Mouse (Mus musculus) lung, postnatal 0 days (tissue): ENCODE results near the gene Gm20696. TPM values are rescaled to one million over a fixed set of nuclear protein-coding genes. Genes with fewer than 3 reads are reported as not detected.
A peak's percentile ranks its signal among the peaks of the same experiment; 100 is the strongest.

Source experiments
- ATAC-seq: fragments of 200-750 bp; cut with Nextera tagmentation; 2 replicates; pipeline ENCODE4 v1.8.0; 2017; ENCODE audit warnings: moderate library complexity
- DNase-seq: peaks from one replicate; pipeline ENCODE4 v3.0.0-alpha.2; 2016; ENCODE audit warnings: low spot score
- H3K27ac ChIP-seq: fragments of 300-500 bp; sonication (generic); 2 replicates; pipeline ENCODE4 v1.5.1; 2014; ENCODE audit warnings: antibody characterized with exemption, mild to moderate bottlenecking, low read length, mixed read lengths
- H3K27me3 ChIP-seq: fragments of 300-500 bp; sonication (generic); replicated peaks from 2 replicates; pipeline ENCODE4 v1.6.1; 2014; ENCODE audit warnings: low read length, mixed read lengths; ENCODE audit not compliant: insufficient read depth
- H3K36me3 ChIP-seq: fragments of 300-500 bp; sonication (generic); 2 replicates; pipeline ENCODE4 v1.6.1; 2014; ENCODE audit warnings: low read length, mixed read lengths; ENCODE audit not compliant: insufficient read depth
- H3K4me1 ChIP-seq: fragments of 300-500 bp; sonication (generic); 2 replicates; pipeline ENCODE4 v1.6.1; 2014; ENCODE audit warnings: antibody characterized with exemption, low read depth, low read length, mixed read lengths; ENCODE audit not compliant: insufficient read depth
- H3K4me2 ChIP-seq: fragments of 300-500 bp; sonication (generic); replicated peaks from 2 replicates; pipeline ENCODE4 v1.6.1; 2014; ENCODE audit warnings: low read depth, mild to moderate bottlenecking, low read length, moderate library complexity, mixed read lengths
- H3K4me3 ChIP-seq: fragments of 300-500 bp; sonication (generic); 2 replicates; pipeline ENCODE4 v1.5.1; 2014; ENCODE audit warnings: low read depth, low read length
- H3K9ac ChIP-seq: fragments of 300-500 bp; sonication (generic); replicated peaks from 2 replicates; pipeline ENCODE4 v1.6.1; 2014; ENCODE audit warnings: low read depth, mild to moderate bottlenecking
- H3K9me3 ChIP-seq: fragments of 300-500 bp; sonication (generic); 2 replicates; pipeline ENCODE4 v1.6.1; 2016; ENCODE audit warnings: low read length, mixed read lengths
- CTCF ChIP-seq: IDR thresholded peaks from 2 replicates; pipeline ENCODE4 v1.5.1; 2016; ENCODE audit warnings: antibody characterized with exemption, mild to moderate bottlenecking
- EP300 ChIP-seq: IDR thresholded peaks from 2 replicates; pipeline ENCODE4 v1.6.1; 2016; ENCODE audit warnings: antibody characterized with exemption, mild to moderate bottlenecking, control low read depth
- WGBS: fragments of 180-500 bp; shearing (Covaris S2); extraction: QIAGEN DNeasy Blood & Tissue Kit; methylation state at CpG from one replicate; pipeline ENCODE4 v1.1.7; 2014; 5-methylcytosine and 5-hydroxymethylcytosine counted together
- polyA plus RNA-seq: library from polyadenylated mRNA; unstranded; fragments of >200 nt; fragmentation: Nextera tagmentation; extraction: Ambion mirVana; gene quantifications from 2 replicates; pipeline ENCODE4 v1.2.1, GENCODE M21; 2015

Gene Gm20696
- polyA plus RNA-seq, 1 experiment from 2014 or later, result 2.3 TPM

DNA sequence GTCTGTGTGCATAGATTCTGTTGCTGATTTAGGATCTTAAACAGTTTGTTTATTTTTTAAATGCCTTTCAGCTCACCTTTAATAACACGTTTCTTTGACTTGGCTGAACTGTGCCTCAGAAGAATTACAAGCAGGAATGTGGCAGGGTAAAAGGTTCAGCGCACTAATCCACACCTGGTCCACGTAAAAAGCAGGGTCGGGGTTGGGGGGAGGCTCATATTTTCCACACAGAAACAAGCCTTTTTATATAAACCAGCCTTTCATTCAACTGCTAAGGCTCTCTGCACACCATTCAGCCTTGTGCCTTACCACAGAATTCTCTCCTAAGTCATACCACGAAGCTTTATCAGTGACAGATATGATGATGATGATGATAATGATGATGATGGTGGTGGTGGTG is 393.4 kb downstream of the Gm20696 start:
- Histone ChIP-seq H3K4me1 (0 out of 2 replicates have a peak, but pooled peaks cover 2% of the 10 kb centered on the region), H3K4me2 (no peak overlapping the region), H3K9ac (no peak overlapping the region), H3K27ac (no peak overlapping the region), H3K27me3 (no peaks in the 10 kb centered on the region), H3K4me3 (no peak overlapping the region), H3K9me3 (no peaks in the 10 kb centered on the region), H3K36me3 (no peaks in the 10 kb centered on the region)
- TF ChIP-seq CTCF (no peak), EP300 (no peak)
- no peak for ATAC-seq
- WGBS, result 66% methylated on average over 5 of the region's 5 CpGs
- DNase-seq, result no peak

DNA sequence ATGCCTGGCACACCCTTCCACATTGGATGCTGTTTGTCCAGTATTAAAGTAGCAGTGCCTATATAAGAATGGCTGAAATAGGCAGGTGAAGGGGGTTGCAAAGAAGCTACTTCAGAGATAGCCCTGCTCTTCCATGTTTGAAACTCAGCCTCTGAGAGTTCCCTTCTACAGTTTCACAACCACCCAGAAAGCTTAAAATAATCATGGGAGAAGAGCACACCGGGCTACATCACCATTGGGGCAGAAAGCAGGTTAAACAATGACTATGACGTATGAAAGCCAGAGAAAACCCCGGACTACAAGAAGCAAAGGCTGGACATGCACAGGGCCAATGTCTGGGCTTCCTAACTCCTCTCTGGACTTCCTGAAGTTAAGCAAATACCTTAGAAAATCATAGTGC is 394.4 kb downstream of the Gm20696 start:
- ATAC-seq, result no peak
- Histone ChIP-seq H3K27ac (no peak overlapping the region), H3K4me2 (no peak overlapping the region), H3K27me3 (no peaks in the 10 kb centered on the region), H3K4me3 (no peak overlapping the region), H3K9me3 (no peaks in the 10 kb centered on the region), H3K36me3 (no peaks in the 10 kb centered on the region), H3K9ac (no peak overlapping the region), H3K4me1 (0 out of 2 replicates have a peak, but pooled peaks cover 2% of the 10 kb centered on the region)
- TF ChIP-seq CTCF (no peak), EP300 (no peak)
- DNase-seq, result no peak
- WGBS, result 61% methylated on average over 3 of the region's 3 CpGs

DNA sequence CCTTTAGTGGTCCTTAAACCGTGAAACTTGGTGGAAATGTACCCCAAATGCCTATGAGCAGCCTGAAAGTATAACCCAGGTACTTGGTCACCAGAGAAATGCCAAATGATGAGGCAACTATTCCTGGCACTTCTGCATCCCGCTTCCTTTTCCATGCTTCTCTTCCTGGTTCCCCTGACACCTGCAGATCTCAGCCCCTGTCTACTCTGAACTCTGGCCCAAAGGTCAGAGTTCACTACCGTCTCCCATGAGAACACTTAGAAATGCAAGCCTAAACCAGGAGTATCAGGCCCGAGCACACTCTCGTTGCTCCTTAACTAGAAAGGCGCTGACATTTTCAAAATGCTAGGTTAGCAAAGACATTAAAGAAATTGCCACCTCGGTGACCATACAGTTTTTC is 394.9 kb downstream of the Gm20696 start:
- Histone ChIP-seq H3K4me3 (no peak overlapping the region), H3K4me1 (peaks cover 3% of the 10 kb centered on the region; the same call in 1 of the 2 replicates), H3K36me3 (no peaks in the 10 kb centered on the region), H3K9ac (no peak overlapping the region), H3K9me3 (no peaks in the 10 kb centered on the region), H3K27ac (no peak overlapping the region), H3K27me3 (no peaks in the 10 kb centered on the region), H3K4me2 (no peak overlapping the region)
- no peak for ATAC-seq
- no peak for DNase-seq
- WGBS, result 75% methylated on average over 7 of the region's 7 CpGs
- TF ChIP-seq EP300 (no peak), CTCF (no peak)

DNA sequence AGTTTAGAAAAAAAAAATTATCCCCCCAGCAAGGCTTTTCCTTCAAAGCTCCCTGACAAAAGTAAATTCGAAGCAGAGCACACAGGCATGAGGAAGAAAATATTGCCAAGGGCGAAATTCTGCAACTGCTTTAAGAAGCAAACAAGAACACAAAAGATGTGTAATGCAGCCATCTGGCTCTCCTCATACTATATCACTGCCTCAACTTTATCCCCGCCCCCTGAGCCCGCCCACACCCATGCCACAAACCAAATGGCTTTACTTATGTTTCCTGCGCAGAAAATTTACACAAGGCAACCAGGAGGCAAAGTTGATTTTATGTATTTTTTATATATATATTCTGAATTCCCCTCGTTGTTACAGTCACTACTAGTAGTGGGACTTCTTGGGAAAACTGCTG is 396.7 kb downstream of the Gm20696 start:
- Histone ChIP-seq H3K36me3 (no peaks in the 10 kb centered on the region), H3K4me1 (peaks cover 5% of the 10 kb centered on the region; the same call in 1 of the 2 replicates), H3K9me3 (no peaks in the 10 kb centered on the region), H3K9ac (no peak overlapping the region), H3K4me3 (no peak overlapping the region), H3K27me3 (no peaks in the 10 kb centered on the region), H3K4me2 (no peak overlapping the region), H3K27ac (no peak overlapping the region)
- DNase-seq, result peak; percentile 30
- WGBS, result 60% methylated on average over 6 of the region's 6 CpGs
- TF ChIP-seq EP300, result no peak
- TF ChIP-seq CTCF, result no peak
- ATAC-seq, result no peak

DNA sequence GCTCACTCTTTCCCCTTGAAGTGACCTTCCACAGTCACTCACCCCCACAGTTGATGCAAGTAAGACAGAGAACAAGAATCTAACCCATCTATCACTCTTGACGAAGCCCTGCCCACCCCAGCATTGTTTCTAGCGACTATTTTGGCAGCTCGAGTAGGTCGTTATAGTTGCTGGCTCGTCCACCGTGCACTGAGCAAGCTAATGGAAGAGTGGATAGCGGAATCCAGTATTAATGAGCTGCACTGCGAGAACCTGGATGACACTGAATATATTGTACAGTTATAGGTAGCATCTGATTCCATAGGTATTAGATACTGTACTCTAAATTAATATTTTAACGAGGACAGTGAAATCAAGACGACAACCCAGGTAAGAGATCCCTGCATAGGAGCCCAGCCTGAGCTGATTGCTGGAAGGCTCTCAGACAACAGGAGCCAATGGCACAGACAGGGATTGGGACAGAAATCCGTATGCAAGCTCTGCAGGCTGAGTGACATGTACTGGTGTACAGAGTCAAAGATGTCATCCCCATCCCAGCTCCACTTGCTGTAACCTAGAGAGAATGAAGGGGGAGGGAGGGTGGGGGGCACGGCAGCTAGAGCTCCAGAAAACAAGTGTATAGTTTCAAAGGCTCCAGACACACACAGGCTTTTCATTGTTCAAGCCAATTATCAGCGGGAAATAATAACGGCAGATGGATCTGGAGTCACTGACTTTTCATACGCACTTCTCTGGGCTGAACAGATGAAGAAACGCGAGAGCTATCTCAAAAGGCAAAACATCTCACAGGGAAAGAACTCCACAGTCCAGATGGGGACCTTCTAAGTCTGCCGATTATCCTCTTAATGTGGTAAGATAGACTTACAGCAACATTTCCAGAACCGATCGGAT is 398.2 kb downstream of the Gm20696 start:
- DNase-seq (no peak), ATAC-seq (no peak)
- no peak overlapping the region for H3K9ac ChIP-seq
- H3K27me3 ChIP-seq, result no peaks in the 10 kb centered on the region
- no peak overlapping the region for H3K4me2 ChIP-seq
- no peak for TF ChIP-seq EP300
- TF ChIP-seq CTCF, result no peak
- no peaks in the 10 kb centered on the region for H3K36me3 ChIP-seq
- no peak overlapping the region for H3K4me3 ChIP-seq
- H3K27ac ChIP-seq, result no peak overlapping the region
- H3K9me3 ChIP-seq, result no peaks in the 10 kb centered on the region
- 60% methylated on average over 20 of the region's 20 CpGs for WGBS
- peaks cover 5% of the 10 kb centered on the region; the same call in 1 of the 2 replicates for H3K4me1 ChIP-seq

GRCm38 (mm10) chr6:99265945-99266656 is 400.5 kb downstream of the Gm20696 start:
- Histone ChIP-seq H3K4me1 (peaks cover 5% of the 10 kb centered on the region; the same call in 1 of the 2 replicates), H3K27me3 (no peaks in the 10 kb centered on the region), H3K4me3 (peak overlapping the region; percentile 16), H3K27ac (peak overlapping the region; percentile 69), H3K36me3 (no peaks in the 10 kb centered on the region), H3K9ac (0 out of 2 replicates have a peak overlapping the region, but pooled peaks have one; percentile 23), H3K9me3 (no peaks in the 10 kb centered on the region), H3K4me2 (peak overlapping the region; percentile 48)
- whole genome bisulfite sequencing, result 19% methylated on average over 13 of the region's 13 CpGs
- ATAC-seq (peak; percentile 90), DNase-seq (peak; percentile 86)
- no peak; the same call in 1 of the 2 replicates for TF ChIP-seq EP300
- TF ChIP-seq CTCF, result no peak
